Mouse (Mus musculus): ENCODE measurements around the gene Zfx.
A peak's percentile ranks its signal among the peaks of the same experiment; 100 is the strongest.

Zfx gene

GRCm38 (mm10) chrX:94061246-94061645, 62.3 kb downstream of the Zfx start:
- peak; percentile 14 to 67 for DNase-seq (ENCODE audit: inconsistent age in 2 of 2, low spot score in 1 of 2)

GRCm38 (mm10) chrX:94060751-94061150, 62.8 kb downstream of the Zfx start:
- DNase-seq (ENCODE audit: inconsistent age in 2 of 2, low spot score in 1 of 2): no peak

DNA sequence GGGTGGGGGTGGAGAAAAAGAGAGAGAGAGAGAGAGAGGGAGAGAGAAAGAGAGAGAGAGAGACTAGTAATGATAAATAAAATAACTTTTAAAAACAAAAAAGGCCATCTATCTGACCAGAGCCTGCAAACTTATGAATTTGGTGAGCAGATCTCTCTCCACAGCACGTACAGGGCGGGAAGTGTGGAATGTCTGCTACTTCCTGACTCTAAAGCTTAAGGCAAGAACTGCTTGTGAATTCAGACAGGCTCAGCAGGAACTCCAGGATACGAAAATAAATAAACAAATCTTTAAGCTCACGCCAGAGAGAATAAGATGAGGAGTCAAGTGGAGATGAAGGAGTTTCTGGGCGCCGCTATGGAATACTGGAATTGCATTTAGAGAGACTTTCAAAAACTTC, 64.8 kb downstream of the Zfx start:
- no peak for DNase-seq (ENCODE audit: inconsistent age in 2 of 2, low spot score in 1 of 2)

DNA sequence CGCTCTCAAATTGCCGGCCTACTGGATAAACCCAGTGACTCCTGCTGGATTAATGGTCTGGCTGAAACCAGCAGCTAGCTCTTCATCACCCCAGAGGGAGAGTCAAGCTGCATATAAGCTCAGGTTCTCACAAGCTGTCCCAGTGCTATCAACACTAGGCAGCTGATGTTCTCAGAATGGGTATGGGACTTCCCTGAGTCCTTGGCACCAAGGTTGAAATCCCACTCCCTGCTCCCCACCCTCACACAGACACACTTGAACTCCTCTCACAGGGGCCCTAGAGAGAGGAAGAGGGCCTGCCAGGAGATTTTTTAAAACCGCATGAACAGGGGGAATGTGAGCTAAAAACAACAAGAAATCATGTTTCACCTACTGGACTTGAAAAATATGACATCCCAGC, 74.5 kb downstream of the Zfx start:
- DNase-seq (ENCODE audit: inconsistent age in 2 of 2, low spot score in 1 of 2): no peak

DNA sequence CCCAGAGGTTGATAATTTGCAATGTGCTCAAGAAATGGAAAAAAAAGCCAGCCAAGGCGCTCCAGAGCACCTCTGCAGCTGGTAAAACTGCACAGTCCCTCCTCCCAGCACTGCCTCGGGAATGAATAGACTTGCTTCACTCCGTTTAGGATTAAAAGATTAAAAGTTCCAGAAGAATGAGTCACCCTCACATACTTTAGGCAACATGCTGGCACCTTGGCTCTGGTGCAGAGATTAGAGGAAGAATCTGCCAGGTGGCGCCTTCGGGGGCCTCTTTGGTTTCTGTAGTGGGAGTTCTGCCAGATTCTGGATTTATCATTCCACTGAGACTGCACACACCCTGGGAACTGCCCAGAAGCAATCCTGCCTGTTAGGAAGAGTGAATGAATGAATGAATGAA, 75.5 kb downstream of the Zfx start:
- DNase-seq (ENCODE audit: inconsistent age in 2 of 2, low spot score in 1 of 2): peak in 1 of 2 experiments; percentile 40

GRCm38 (mm10) chrX:94047381-94047780, 76.1 kb downstream of the Zfx start:
- DNase-seq (ENCODE audit: inconsistent age in 2 of 2, low spot score in 1 of 2): no peak

GRCm38 (mm10) chrX:94032937-94033336, 90.6 kb downstream of the Zfx start:
- DNase-seq (ENCODE audit: inconsistent age in 2 of 2, low spot score in 1 of 2): peak; percentile 17 to 76

DNA sequence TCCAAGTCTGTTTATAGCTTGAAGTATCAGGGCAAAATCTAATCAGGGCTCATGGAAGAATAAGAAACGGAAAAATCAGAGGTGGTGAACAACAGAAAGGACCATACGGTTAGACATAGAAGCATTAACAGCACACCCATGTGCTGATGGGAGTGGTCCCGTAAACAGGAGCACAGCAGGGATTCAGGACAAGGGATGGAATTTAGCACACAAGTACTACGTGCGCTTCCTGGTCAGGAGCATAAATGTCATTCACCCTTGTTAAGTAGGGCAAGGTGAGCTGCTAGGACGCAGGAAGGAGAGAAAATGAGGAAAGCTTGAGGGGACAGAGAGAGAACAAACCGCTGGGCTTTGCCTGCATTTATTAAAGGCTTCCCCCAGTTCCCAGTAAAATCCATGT, 93.4 kb downstream of the Zfx start:
- no peak for DNase-seq (ENCODE audit: inconsistent age in 2 of 2, low spot score in 1 of 2)

Data from adrenal gland, adult (tissue).